Comparison of ENCODE assay signal across 16 mouse cellular contexts in genomic region chr11:97830501-97830900, GRCm38 (mm10). TPM values are rescaled to one million over a fixed set of nuclear protein-coding genes. Genes with fewer than 3 reads are reported as not detected.
DNase-seq lines count a peak whose midpoint lies in the region; ATAC-seq and TF ChIP-seq lines count a peak whose summit lies in the region.
"Had no signal": no experiment of that assay in that cellular context is flagged by ENCODE, and none has a peak within 500 bp of the region (broad histone marks: within the 10 kb centered on the region; RNA-seq: fewer than 3 reads in every experiment).

No protein-coding gene starts in this region.

- peaks cover 85% of the 10 kb centered on the region for H3K36me3 ChIP-seq in kidney, embryonic 15.5 days
- H3K36me3 ChIP-seq in liver, postnatal 0 days (replicated peaks; ENCODE audit: insufficient read depth, low read length), result peaks cover 52% of the 10 kb centered on the region

- no peak for DNase-seq in kidney, adult 18-20 months
- peak; percentile 18 for DNase-seq in urinary bladder, adult 2 months (ENCODE audit: low spot score)
- DNase-seq in urinary bladder, postnatal 4 days (ENCODE audit: low spot score in 2 of 2), result no peak
- no peak for DNase-seq in liver, postnatal 0 days
- DNase-seq in layer of hippocampus, adult 11-12 months (ENCODE audit: low spot score), result no peak
- DNase-seq: adrenal gland, postnatal 14 days; cerebellum, adult 2 months; embryo, embryonic 11 days; thymus, postnatal 25 days had no signal

- H3K9ac ChIP-seq in kidney, embryonic 15.5 days, result no peak overlapping the region
- no peak overlapping the region for H3K9ac ChIP-seq in liver, postnatal 0 days (replicated peaks)
- H3K9ac ChIP-seq: intestine, embryonic 15.5 days had no signal

- H3K27ac ChIP-seq in kidney, embryonic 15.5 days, result 0 out of 2 replicates have a peak overlapping the region, but pooled peaks have one; percentile 2
- H3K27ac ChIP-seq in liver, postnatal 0 days (ENCODE audit: low read depth), result peak overlapping the region; percentile 76
- H3K27ac ChIP-seq: intestine, embryonic 15.5 days; layer of hippocampus, adult 2 months had no signal

- no peak for ATAC-seq in kidney, embryonic 15.5 days (replicated peaks; ENCODE audit: low FRiP score)
- 0 out of 2 replicates have a peak, but pooled peaks have one; percentile 5 for ATAC-seq in liver, postnatal 0 days
- no peak for ATAC-seq in CD4-positive, CD25-positive, alpha-beta regulatory T cell, adult 4 months
- ATAC-seq: intestine, embryonic 15.5 days had no signal

- WGBS in kidney, embryonic 15.5 days, result 75% methylated on average over 6 of the region's 6 CpGs
- WGBS in liver, postnatal 0 days (ENCODE audit: insufficient replicate concordance), result 49% methylated on average over 6 of the region's 6 CpGs

- no peak for TF ChIP-seq CTCF in liver, postnatal 0 days (IDR thresholded peaks at IDR 0.05; ENCODE audit: low read depth)

- no peak overlapping the region for H3K4me3 ChIP-seq in kidney, embryonic 15.5 days (replicated peaks)
- no peak overlapping the region for H3K4me3 ChIP-seq in liver, postnatal 0 days (ENCODE audit: low read depth, low read length)
- H3K4me3 ChIP-seq: hindbrain, embryonic 10.5 days; intestine, embryonic 15.5 days; layer of hippocampus, adult 2 months had no signal

- no peaks in the 10 kb centered on the region for H3K27me3 ChIP-seq in kidney, embryonic 15.5 days
- H3K27me3 ChIP-seq in liver, postnatal 0 days (ENCODE audit: insufficient read depth, low read length), result no peaks in the 10 kb centered on the region
- H3K27me3 ChIP-seq: CH12.LX; intestine, embryonic 15.5 days had no signal

- H3K9me3 ChIP-seq in kidney, embryonic 15.5 days (replicated peaks), result no peaks in the 10 kb centered on the region
- H3K9me3 ChIP-seq in liver, postnatal 0 days (ENCODE audit: low read length), result no peaks in the 10 kb centered on the region
- H3K9me3 ChIP-seq: hindbrain, embryonic 10.5 days; intestine, embryonic 15.5 days had no signal

- peaks cover 24% of the 10 kb centered on the region for H3K4me1 ChIP-seq in kidney, embryonic 15.5 days
- peaks cover 15% of the 10 kb centered on the region for H3K4me1 ChIP-seq in liver, postnatal 0 days (ENCODE audit: insufficient read depth)

- no peak for TF ChIP-seq EP300 in liver, postnatal 0 days (IDR thresholded peaks at IDR 0.05; ENCODE audit: low read depth)

- no peak overlapping the region for H3K4me2 ChIP-seq in kidney, embryonic 15.5 days
- H3K4me2 ChIP-seq in liver, postnatal 0 days (ENCODE audit: low read depth, low read length), result peak overlapping the region; percentile 7; the same call in 1 of the 2 replicates
- H3K4me2 ChIP-seq: intestine, embryonic 15.5 days had no signal

RNA-seq across cellular contexts. Expression of gene B230217C12Rik, which starts 10.1 kb away (rescaled TPM):
- 7.4 and 7.5 TPM in 2 replicates for polyA plus RNA-seq in kidney, embryonic 15.5 days (2015; fragmentation: Nextera tagmentation; extraction: Ambion mirVana)
- polyA plus RNA-seq in urinary bladder, adult 2 months (2012; rRNA removed), result 3.8 and 5.6 TPM in 2 replicates
- polyA plus RNA-seq in liver, postnatal 0 days (2015; fragmentation: Nextera tagmentation; extraction: Ambion mirVana), result 0.25 and 0.28 TPM in 2 replicates
- polyA plus RNA-seq in CD4-positive, CD25-positive, alpha-beta regulatory T cell, adult 4 months (2017; shearing (Covaris generic)), result 1 to 10 TPM; 1.4 TPM

RNA-seq across cellular contexts. Expression of gene Lasp1, which starts 31.7 kb away (rescaled TPM):
- polyA plus RNA-seq in kidney, embryonic 15.5 days (2015; fragmentation: Nextera tagmentation; extraction: Ambion mirVana), result 104 and 108 TPM in 2 replicates
- polyA plus RNA-seq in urinary bladder, adult 2 months (2012; rRNA removed), result 101 and 108 TPM in 2 replicates
- polyA plus RNA-seq in liver, postnatal 0 days (2015; fragmentation: Nextera tagmentation; extraction: Ambion mirVana), result 30.0 and 32.2 TPM in 2 replicates
- polyA plus RNA-seq in CD4-positive, CD25-positive, alpha-beta regulatory T cell, adult 4 months (2017; shearing (Covaris generic)), result 10 to 100 TPM; 46.4 to 49.9 TPM

RNA-seq across cellular contexts. Expression of gene Rpl23, which starts 48.3 kb away (rescaled TPM):
- polyA plus RNA-seq in kidney, embryonic 15.5 days (2015; fragmentation: Nextera tagmentation; extraction: Ambion mirVana), result 565 and 652 TPM in 2 replicates
- polyA plus RNA-seq in urinary bladder, adult 2 months (2012; rRNA removed), result 911 and 1,027 TPM in 2 replicates
- 409 and 433 TPM in 2 replicates for polyA plus RNA-seq in liver, postnatal 0 days (2015; fragmentation: Nextera tagmentation; extraction: Ambion mirVana)
- polyA plus RNA-seq in CD4-positive, CD25-positive, alpha-beta regulatory T cell, adult 4 months (2017; shearing (Covaris generic)), result 1,000 to 10,000 TPM in 1 of 2 experiments, 100 to 1,000 TPM in 1; 884 to 1,093 TPM

RNA-seq across cellular contexts. Expression of gene Fbxo47, which starts 53.5 kb away (rescaled TPM):
- polyA plus RNA-seq in kidney, embryonic 15.5 days (2015; fragmentation: Nextera tagmentation; extraction: Ambion mirVana), result 0.48 and 0.73 TPM in 2 replicates
- polyA plus RNA-seq in urinary bladder, adult 2 months (2012; rRNA removed), result 0.28 and 0.40 TPM in 2 replicates
- polyA plus RNA-seq in liver, postnatal 0 days (2015; fragmentation: Nextera tagmentation; extraction: Ambion mirVana), result 0.26 and 0.27 TPM in 2 replicates
- polyA plus RNA-seq in CD4-positive, CD25-positive, alpha-beta regulatory T cell, adult 4 months (2017; shearing (Covaris generic)), result under 1 TPM; 0.34 to 0.65 TPM

RNA-seq across cellular contexts. Expression of gene 1700001P01Rik, which starts 54.8 kb away (rescaled TPM):
- 0.62 and 0.67 TPM in 2 replicates for polyA plus RNA-seq in kidney, embryonic 15.5 days (2015; fragmentation: Nextera tagmentation; extraction: Ambion mirVana)
- 0.13 and 0.41 TPM in 2 replicates for polyA plus RNA-seq in urinary bladder, adult 2 months (2012; rRNA removed)
- not detected in 2 replicates for polyA plus RNA-seq in liver, postnatal 0 days (2015; fragmentation: Nextera tagmentation; extraction: Ambion mirVana)
- polyA plus RNA-seq in CD4-positive, CD25-positive, alpha-beta regulatory T cell, adult 4 months (2017; shearing (Covaris generic)), result not detected
- polyA plus RNA-seq: limb, embryonic 11.5 days had no signal
